Mouse (Mus musculus) gastrocnemius, postnatal 10 days (tissue): ENCODE results near the gene Gm36079. TPM values are rescaled to one million over a fixed set of nuclear protein-coding genes. Genes with fewer than 3 reads are reported as not detected.
"Not testable (repeated sequence)": the region's sequence is repeated elsewhere in the genome, so short reads cannot be mapped to it uniquely, and the experiment has no call there.

Experiments
- DNase-seq: peaks from one replicate; pipeline ENCODE4 v3.0.0; 2021; ENCODE audit warnings: mixed read lengths
- long read RNA-seq, 2 experiments: library from polyadenylated mRNA; stranded (forward); transcript quantifications; one replicate each; pipeline ENCODE4 v2.0.0; 2021
- total RNA-seq, 2 experiments: library from RNA; stranded (reverse); gene quantifications; 2 replicates each; pipeline ENCODE4 v1.2.3; 2021

Gm36079 gene
- not detected for total RNA-seq
- long read RNA-seq, experiment 1 = 0 reads
- long read RNA-seq, experiment 2 = 0 reads

GRCm38 (mm10) chr13:120026911-120027310 is at the start of gene Gm36079:
Gene Gm36079 (minus strand): TSS chr13:120027011.
- DNase-seq = not testable (repeated sequence)

- not testable (repeated sequence) for DNase-seq
Observed at GRCm38 (mm10) chr13:120070878-120071277, 44.1 kb upstream of the Gm36079 start.

- not testable (repeated sequence) for DNase-seq
Observed at GRCm38 (mm10) chr13:120070012-120070598, 43.3 kb upstream of the Gm36079 start.

GRCm38 (mm10) chr13:120063439-120064089 is 36.8 kb upstream of the Gm36079 start:
- DNase-seq = not testable (repeated sequence)

- DNase-seq = not testable (repeated sequence)
Observed at GRCm38 (mm10) chr13:120062903-120063302, 36.1 kb upstream of the Gm36079 start.

GRCm38 (mm10) chr13:120052085-120052484 is 25.3 kb upstream of the Gm36079 start, which contains the start of gene Gm21188:
Gene Gm21188 (minus strand): TSS chr13:120052194.
- not testable (repeated sequence) for DNase-seq

- DNase-seq = not testable (repeated sequence)
Observed at GRCm38 (mm10) chr13:120048608-120049007, 21.8 kb upstream of the Gm36079 start.

- not testable (repeated sequence) for DNase-seq
Observed at GRCm38 (mm10) chr13:120048186-120048585, 21.4 kb upstream of the Gm36079 start.

GRCm38 (mm10) chr13:120046422-120047209 is 19.8 kb upstream of the Gm36079 start:
- DNase-seq = not testable (repeated sequence)

GRCm38 (mm10) chr13:120041145-120041544 is 14.3 kb upstream of the Gm36079 start:
- DNase-seq = peak; percentile 40

- DNase-seq = not testable (repeated sequence)
Observed at GRCm38 (mm10) chr13:120037881-120038280, 11.1 kb upstream of the Gm36079 start.

- peak; percentile 5 for DNase-seq
Observed at GRCm38 (mm10) chr13:120036577-120037115, 9.8 kb upstream of the Gm36079 start.

- DNase-seq = peak; percentile 5
Observed at GRCm38 (mm10) chr13:120035151-120035550, 8.3 kb upstream of the Gm36079 start.

- DNase-seq = not testable (repeated sequence)
Observed at GRCm38 (mm10) chr13:120034637-120035036, 7.8 kb upstream of the Gm36079 start.

GRCm38 (mm10) chr13:120033516-120034190 is 6.8 kb upstream of the Gm36079 start:
- peak; percentile 20 for DNase-seq

- DNase-seq = not testable (repeated sequence)
Observed at GRCm38 (mm10) chr13:120031676-120032075, 4.9 kb upstream of the Gm36079 start.

- not testable (repeated sequence) for DNase-seq
Observed at GRCm38 (mm10) chr13:120027368-120027767, 557 bp upstream of the Gm36079 start.

GRCm38 (mm10) chr13:120026373-120026772 is 438 bp downstream of the Gm36079 start:
- not testable (repeated sequence) for DNase-seq

GRCm38 (mm10) chr13:120025576-120025975 is 1.2 kb downstream of the Gm36079 start:
- DNase-seq = peak; percentile 4

- not testable (repeated sequence) for DNase-seq
Observed at GRCm38 (mm10) chr13:120025004-120025403, 1.8 kb downstream of the Gm36079 start.

- not testable (repeated sequence) for DNase-seq
Observed at GRCm38 (mm10) chr13:120024581-120024980, 2.2 kb downstream of the Gm36079 start.

- DNase-seq = peak; percentile 4
Observed at GRCm38 (mm10) chr13:120021477-120021876, 5.3 kb downstream of the Gm36079 start.
